Mouse (Mus musculus) B cell, adult 2 months (primary cell): ENCODE measurements around the gene Txnip.

Experiments
- DNase-seq, 2 experiments: peaks; one replicate each; pipeline ENCODE4 v3.0.0; 2022

The Txnip gene

GRCm38 (mm10) chr3:96557694-96558093 lies at the start of gene Txnip:
Gene Txnip (plus strand): TSS chr3:96557957.
- peak; percentile 98 to 99 for DNase-seq

GRCm38 (mm10) chr3:96507966-96508365 lies 49.8 kb upstream of the Txnip start:
- peak in 1 of 2 experiments; percentile 0 for DNase-seq

- no peak for DNase-seq
Observed at GRCm38 (mm10) chr3:96520171-96520570, 37.6 kb upstream of the Txnip start.

GRCm38 (mm10) chr3:96522149-96522548 lies 35.6 kb upstream of the Txnip start:
- DNase-seq = peak; percentile 55 to 63

GRCm38 (mm10) chr3:96524028-96524810 lies 33.5 kb upstream of the Txnip start:
- DNase-seq = no peak

GRCm38 (mm10) chr3:96524914-96525313 lies 32.8 kb upstream of the Txnip start, which contains the start of gene Hfe2:
Gene Hfe2 (plus strand): TSS chr3:96525172.
- no peak for DNase-seq

- DNase-seq = no peak
Observed at GRCm38 (mm10) chr3:96526013-96526762, 31.6 kb upstream of the Txnip start.

- DNase-seq = no peak
Observed at GRCm38 (mm10) chr3:96526864-96527542, 30.8 kb upstream of the Txnip start.

- DNase-seq = no peak
Observed at GRCm38 (mm10) chr3:96528506-96528905, 29.3 kb upstream of the Txnip start.

GRCm38 (mm10) chr3:96532050-96532449 lies 25.7 kb upstream of the Txnip start:
- no peak for DNase-seq

GRCm38 (mm10) chr3:96534300-96534699 lies 23.5 kb upstream of the Txnip start:
- DNase-seq = no peak

GRCm38 (mm10) chr3:96539316-96539715 lies 18.4 kb upstream of the Txnip start:
- DNase-seq = no peak

- DNase-seq = no peak
Observed at GRCm38 (mm10) chr3:96540740-96541139, 17.0 kb upstream of the Txnip start.

GRCm38 (mm10) chr3:96541328-96542078 lies 16.3 kb upstream of the Txnip start:
- DNase-seq = no peak

- no peak for DNase-seq
Observed at GRCm38 (mm10) chr3:96542554-96542953, 15.2 kb upstream of the Txnip start.

- DNase-seq = no peak
Observed at GRCm38 (mm10) chr3:96543345-96543744, 14.4 kb upstream of the Txnip start.

- DNase-seq = no peak
Observed at GRCm38 (mm10) chr3:96545565-96545964, 12.2 kb upstream of the Txnip start.

- no peak for DNase-seq
Observed at GRCm38 (mm10) chr3:96546880-96547279, 10.9 kb upstream of the Txnip start.

- peak; percentile 88 to 90 for DNase-seq
Observed at GRCm38 (mm10) chr3:96547389-96547960, 10.3 kb upstream of the Txnip start.

GRCm38 (mm10) chr3:96548824-96549223 lies 8.9 kb upstream of the Txnip start:
- DNase-seq = no peak

GRCm38 (mm10) chr3:96549346-96549745 lies 8.4 kb upstream of the Txnip start:
- no peak for DNase-seq

GRCm38 (mm10) chr3:96551203-96551602 lies 6.6 kb upstream of the Txnip start:
- DNase-seq = peak; percentile 65 to 72
